Comparison of ENCODE assay signal across 8 mouse cellular contexts in the genomic region with DNA sequence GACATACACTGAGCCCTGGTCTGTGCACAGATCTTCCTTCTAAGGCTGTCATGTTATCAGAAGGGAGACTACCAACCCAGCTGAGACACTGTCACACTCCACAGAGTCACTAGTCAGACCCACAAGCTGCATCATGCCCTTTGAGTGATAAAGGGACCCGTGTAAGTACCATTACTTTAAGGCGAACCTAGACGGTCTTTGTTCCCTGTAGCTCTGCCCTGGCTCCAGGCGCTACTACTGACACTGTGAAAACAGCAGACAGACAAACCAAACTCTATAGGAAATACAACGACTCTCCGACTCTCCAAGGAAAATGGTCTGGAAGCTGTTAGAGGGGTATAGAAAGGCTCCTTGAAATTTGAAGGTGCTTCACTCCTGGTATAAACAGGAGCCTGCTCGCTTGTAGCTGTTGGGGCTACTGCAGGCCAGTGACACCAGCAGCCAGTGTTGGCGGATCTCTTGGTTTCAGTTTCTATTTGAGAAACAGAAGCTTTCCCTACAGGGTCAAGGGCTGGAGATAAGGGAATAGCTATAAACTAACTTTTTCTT.
DNase-seq lines count a peak whose midpoint lies in the region; ATAC-seq and TF ChIP-seq lines count a peak whose summit lies in the region.

No protein-coding gene starts in this region.

- peak overlapping the region; percentile 58 for H3K9ac ChIP-seq in heart, embryonic 13.5 days

- DNase-seq in gastrocnemius, adult 18-20 months (ENCODE audit: low spot score): peak; percentile 77
- DNase-seq in gastrocnemius, postnatal 14 days: no peak
- no peak for DNase-seq in testis, postnatal 14 days (ENCODE audit: low spot score)
- no peak for DNase-seq in urinary bladder, postnatal 10 days (ENCODE audit: low spot score)
- no peak for DNase-seq in limb, embryonic 10.5 days (ENCODE audit: low spot score)

- ATAC-seq in heart, embryonic 13.5 days (ENCODE audit: extremely low read depth, insufficient number of reproducible peaks, low FRiP score, low TSS enrichment): no peak

- peaks cover 2% of the 10 kb centered on the region for H3K4me1 ChIP-seq in testis, adult 2 months (ENCODE audit: control insufficient read depth, insufficient read depth, low read length)
- H3K4me1 ChIP-seq in heart, embryonic 13.5 days: peaks cover 34% of the 10 kb centered on the region
- peaks cover 30% of the 10 kb centered on the region for H3K4me1 ChIP-seq in limb, embryonic 10.5 days

- H3K79me2 ChIP-seq in macrophage (ENCODE audit: inconsistent target): peaks cover 86% of the 10 kb centered on the region

- peak overlapping the region; percentile 58 for H3K27ac ChIP-seq in testis, adult 2 months (ENCODE audit: control insufficient read depth, insufficient read depth, low read depth, low read length)
- no peak overlapping the region for H3K27ac ChIP-seq in heart, embryonic 13.5 days (replicated peaks)
- H3K27ac ChIP-seq in macrophage: peak overlapping the region; percentile 64
- H3K27ac ChIP-seq in limb, embryonic 10.5 days: no peak overlapping the region

- no peak for TF ChIP-seq POLR2A in testis, adult 2 months (IDR thresholded peaks at IDR 0.05; ENCODE audit: control insufficient read depth, low read depth, low read length)

- intact Hi-C loops in gastrocnemius, postnatal 14 days (cut with DNase I; ENCODE audit: low total_unique reads): no loop called here

- no peaks in the 10 kb centered on the region for H3K27me3 ChIP-seq in testis, adult 2 months (ENCODE audit: control insufficient read depth, insufficient read depth, low read length)
- peaks cover 38% of the 10 kb centered on the region for H3K27me3 ChIP-seq in heart, embryonic 13.5 days (replicated peaks)
- peaks cover 93% of the 10 kb centered on the region for H3K27me3 ChIP-seq in limb, embryonic 10.5 days (ENCODE audit: low read depth, poor library complexity, severe bottlenecking)

- H3K4me2 ChIP-seq in heart, embryonic 13.5 days: peak overlapping the region; percentile 18

- no peak for TF ChIP-seq CTCF in testis, adult 2 months (IDR thresholded peaks at IDR 0.05; ENCODE audit: control insufficient read depth, insufficient read depth, insufficient replicate concordance, low read depth, low read length)

- H3K9me3 ChIP-seq in heart, embryonic 13.5 days: no peaks in the 10 kb centered on the region
- no peaks in the 10 kb centered on the region for H3K9me3 ChIP-seq in limb, embryonic 10.5 days (replicated peaks)

- H3K4me3 ChIP-seq in testis, adult 2 months (ENCODE audit: control insufficient read depth, low read depth, low read length): no peak overlapping the region
- H3K4me3 ChIP-seq in heart, embryonic 13.5 days: no peak overlapping the region
- peak overlapping the region; percentile 18 for H3K4me3 ChIP-seq in macrophage (ENCODE audit: inconsistent target)
- H3K4me3 ChIP-seq in limb, embryonic 10.5 days: no peak overlapping the region

- no peaks in the 10 kb centered on the region for H3K36me3 ChIP-seq in testis, adult 2 months (ENCODE audit: control insufficient read depth, insufficient read depth, low read length)
- H3K36me3 ChIP-seq in heart, embryonic 13.5 days: 0 out of 2 replicates have a peak, but pooled peaks cover 7% of the 10 kb centered on the region
- H3K36me3 ChIP-seq in macrophage (ENCODE audit: inconsistent target): no peaks in the 10 kb centered on the region
- H3K36me3 ChIP-seq in limb, embryonic 10.5 days: no peaks in the 10 kb centered on the region

- WGBS in heart, embryonic 13.5 days: 55% methylated on average over 8 of the region's 8 CpGs
- WGBS in macrophage (ENCODE audit: missing documents): 10% methylated on average over 8 of the region's 8 CpGs
- WGBS in limb, embryonic 10.5 days: 69% methylated on average over 8 of the region's 8 CpGs

Comparison
In these comparisons a context has a peak if more than half of its experiments do, and no peak if none do; other contexts are left out.
1. H3K27ac ChIP-seq: peak in testis, adult 2 months (single experiment) and macrophage (single experiment); none in heart, embryonic 13.5 days (single experiment) and limb, embryonic 10.5 days (single experiment).